7 mouse cellular contexts compared by ENCODE assay signal in the genomic region with DNA sequence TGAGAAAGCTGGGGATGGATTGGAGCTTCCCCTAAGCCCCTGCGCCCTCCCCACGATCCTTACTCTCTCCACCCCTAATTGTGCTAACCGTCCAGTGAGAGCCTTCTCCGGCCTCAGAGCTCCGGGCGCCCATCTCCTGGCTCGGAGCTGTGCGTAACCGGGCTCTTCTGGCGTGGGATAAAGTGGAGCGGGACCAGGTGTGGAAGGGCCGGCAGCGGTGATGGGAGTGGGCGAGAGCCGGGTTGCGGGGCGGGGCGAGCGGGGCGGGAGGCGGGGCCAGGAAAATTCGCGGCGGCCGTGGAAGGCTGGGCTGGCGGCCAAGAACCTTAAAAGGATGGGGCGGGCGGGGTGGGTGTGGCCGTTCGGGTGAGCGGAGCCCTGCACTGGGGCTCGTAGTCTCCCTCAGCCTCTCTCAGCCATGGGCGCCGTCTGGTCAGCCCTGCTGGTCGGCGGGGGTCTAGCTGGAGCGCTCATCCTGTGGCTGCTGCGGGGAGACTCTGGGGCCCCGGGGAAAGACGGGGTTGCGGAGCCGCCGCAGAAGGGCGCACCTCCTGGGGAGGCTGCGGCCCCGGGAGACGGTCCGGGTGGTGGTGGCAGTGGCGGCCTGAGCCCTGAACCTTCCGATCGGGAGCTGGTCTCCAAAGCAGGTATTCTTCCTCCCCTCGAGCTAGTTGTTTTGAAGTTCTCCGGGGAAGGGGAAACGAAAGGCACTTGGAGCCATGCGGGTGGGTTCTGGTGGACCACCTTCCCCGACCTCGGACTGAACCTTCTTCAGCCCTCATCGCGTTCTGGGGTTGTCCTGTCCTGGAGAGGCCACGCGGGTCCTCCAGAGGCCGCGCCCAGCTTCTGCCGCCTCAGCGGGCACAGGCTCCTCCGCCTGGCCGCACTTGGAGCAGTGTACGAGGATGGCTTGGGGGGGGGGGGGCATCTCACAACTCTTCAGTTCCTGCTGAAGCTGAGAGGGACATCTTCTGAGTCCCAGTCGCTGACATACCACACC. TPM values are rescaled to one million over a fixed set of nuclear protein-coding genes. Genes with fewer than 3 reads are reported as not detected.
A peak's percentile ranks its signal among the peaks of the same experiment; 100 is the strongest.
DNase-seq lines count a peak whose midpoint lies in the region; ATAC-seq and TF ChIP-seq lines count a peak whose summit lies in the region.

Gene Stbd1, plus strand, starts transcription at position 351 of the 1,000 bp plus-strand sequence.

- H3K4me3 ChIP-seq in bone marrow macrophage, adult 2 months (ENCODE audit: insufficient read depth, low read length) = peak within 1 kb of the TSS; percentile 63
- H3K4me3 ChIP-seq in hindbrain, embryonic 16.5 days (ENCODE audit: low read length) = peak within 1 kb of the TSS; percentile 74
- peak within 1 kb of the TSS; percentile 67 for H3K4me3 ChIP-seq in midbrain, embryonic 16.5 days (ENCODE audit: low read depth, low read length)

- peak within 1 kb of the TSS; percentile 90 for H3K4me2 ChIP-seq in hindbrain, embryonic 16.5 days (ENCODE audit: low read length)
- H3K4me2 ChIP-seq in midbrain, embryonic 16.5 days (ENCODE audit: low read length) = peak within 1 kb of the TSS; percentile 87

- no peaks in the 10 kb centered on the region for H3K4me1 ChIP-seq in bone marrow macrophage, adult 2 months (ENCODE audit: control insufficient read depth, insufficient read depth, low read length)
- H3K4me1 ChIP-seq in hindbrain, embryonic 16.5 days (ENCODE audit: control insufficient read depth, insufficient read depth, low read depth, low read length) = peaks cover 6% of the 10 kb centered on the region; the same call in 1 of the 2 replicates
- 0 out of 2 replicates have a peak, but pooled peaks cover 2% of the 10 kb centered on the region for H3K4me1 ChIP-seq in midbrain, embryonic 16.5 days (ENCODE audit: control insufficient read depth, insufficient read depth, low read length)

- TF ChIP-seq CTCF in bone marrow macrophage, adult 2 months (IDR thresholded peaks at IDR 0.05; ENCODE audit: low read depth, low read length) = no peak

- no peaks in the 10 kb centered on the region for H3K27me3 ChIP-seq in hindbrain, embryonic 16.5 days (replicated peaks; ENCODE audit: control insufficient read depth, insufficient read depth, low read length)
- H3K27me3 ChIP-seq in midbrain, embryonic 16.5 days (ENCODE audit: control insufficient read depth, insufficient read depth, low read depth, low read length) = peaks cover 3% of the 10 kb centered on the region; the same call in 1 of the 2 replicates

- H3K27ac ChIP-seq in bone marrow macrophage, adult 2 months (ENCODE audit: insufficient read depth, low read depth, low read length) = no peak within 1 kb of the TSS
- no peak within 1 kb of the TSS for H3K27ac ChIP-seq in hindbrain, embryonic 16.5 days (ENCODE audit: low read depth, low read length)
- no peak within 1 kb of the TSS for H3K27ac ChIP-seq in midbrain, embryonic 16.5 days (ENCODE audit: low read length)

- H3K9me3 ChIP-seq in hindbrain, embryonic 16.5 days (ENCODE audit: control insufficient read depth, low read length) = no peaks in the 10 kb centered on the region
- H3K9me3 ChIP-seq in midbrain, embryonic 16.5 days (replicated peaks; ENCODE audit: control insufficient read depth, low read length, poor library complexity, severe bottlenecking) = no peaks in the 10 kb centered on the region

- WGBS in hindbrain, embryonic 16.5 days = under 1% methylated on average over 57 of the region's 69 CpGs
- WGBS in midbrain, embryonic 16.5 days = under 1% methylated on average over 65 of the region's 69 CpGs

- ATAC-seq in hindbrain, embryonic 16.5 days = peak; percentile 92
- peak; percentile 92 for ATAC-seq in midbrain, embryonic 16.5 days

- peak within 1 kb of the TSS; percentile 73 for H3K9ac ChIP-seq in hindbrain, embryonic 16.5 days (ENCODE audit: low read depth, low read length)
- H3K9ac ChIP-seq in midbrain, embryonic 16.5 days (ENCODE audit: low read depth, low read length) = peak within 1 kb of the TSS; percentile 72

- DNase-seq in MN1 (ENCODE audit: low spot score) = peak; percentile 88
- peak; percentile 13 to 47 for DNase-seq in gastrocnemius, adult 8-10 months (ENCODE audit: low spot score in 2 of 2)
- peak; percentile 74 for DNase-seq in liver
- peak; percentile 27 to 32 for DNase-seq in spleen, postnatal 36 days (ENCODE audit: low spot score in 2 of 2)

- TF ChIP-seq POLR2A in bone marrow macrophage, adult 2 months (IDR thresholded peaks at IDR 0.05; ENCODE audit: borderline replicate concordance, low read depth, low read length) = no peak

- H3K36me3 ChIP-seq in hindbrain, embryonic 16.5 days (ENCODE audit: control insufficient read depth, insufficient read depth, low read length) = no peaks in the 10 kb centered on the region
- H3K36me3 ChIP-seq in midbrain, embryonic 16.5 days (ENCODE audit: control insufficient read depth, insufficient read depth, low read length) = no peaks in the 10 kb centered on the region

RNA-seq across cellular contexts. Expression of gene Stbd1, which starts in this region (rescaled TPM):
- 1.1 and 2.4 TPM in 2 replicates for polyA plus RNA-seq in bone marrow macrophage, adult 2 months (2012; ENCODE audit: insufficient read depth, insufficient read length, missing spikeins)
- total RNA-seq in gastrocnemius, adult 8-10 months (2022) = 10 to 100 TPM; 35.7 to 80.7 (median 50.1) TPM
- 11.3 and 14.5 TPM in 2 replicates for polyA plus RNA-seq in hindbrain, embryonic 16.5 days (2015; fragmentation: Nextera tagmentation; extraction: Ambion mirVana)
- 5.7 and 5.9 TPM in 2 replicates for polyA plus RNA-seq in midbrain, embryonic 16.5 days (2015; fragmentation: Nextera tagmentation; extraction: Ambion mirVana)

Comparison
In these comparisons a context has a peak if more than half of its experiments do, and no peak if none do; other contexts are left out.
1. DNase-seq: peak in every context shown above with its lines; median percentile 88 in MN1; 74 in liver; 30 in gastrocnemius, adult 8-10 months; 30 in spleen, postnatal 36 days.